Mouse (Mus musculus) megakaryocyte, embryonic 14.5 days (primary cell): Measurements from ENCODE around the gene Dync2h1.

ENCODE experiments used
- FLI1 ChIP-seq: IDR thresholded peaks from 2 replicates; pipeline ENCODE4 v1.6.1; 2012; ENCODE audit warnings: low read length, inconsistent platforms, mixed read lengths
- GATA1 ChIP-seq: IDR thresholded peaks from 3 replicates; pipeline ENCODE4 v1.6.1; 2012; ENCODE audit warnings: mixed read lengths, low read length, inconsistent platforms, borderline replicate concordance

DNA sequence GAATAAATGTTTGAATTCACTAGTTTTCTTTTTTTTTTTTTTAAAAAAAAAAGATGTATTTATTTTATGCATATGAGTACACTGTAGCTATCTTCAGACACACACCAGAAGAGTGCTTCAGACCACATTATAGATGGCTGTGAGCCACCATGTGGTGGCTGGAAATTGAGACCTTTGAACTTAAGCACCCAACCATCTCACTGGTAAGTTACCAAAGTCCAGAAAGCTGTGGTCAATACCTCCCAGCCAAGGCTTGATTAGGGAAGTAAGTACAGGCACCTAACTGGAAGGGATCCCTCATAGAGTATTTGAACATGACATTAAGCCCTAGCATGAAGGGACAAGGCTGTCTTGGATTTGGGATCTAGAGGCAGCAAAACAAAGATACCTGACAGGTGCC lies 292.9 kb downstream of the Dync2h1 start:
- TF ChIP-seq GATA1 (no peak), FLI1 (no peak)
